Mouse (Mus musculus) right cerebral cortex, adult 2 months (tissue): ENCODE data around the gene Rab40b.

Experiments used
- DNase-seq, 2 experiments: peaks; one replicate each; pipeline ENCODE4 v3.0.0; 2021 to 2022; ENCODE audit warnings: low spot score in 2 of 2

Gene Rab40b

DNA sequence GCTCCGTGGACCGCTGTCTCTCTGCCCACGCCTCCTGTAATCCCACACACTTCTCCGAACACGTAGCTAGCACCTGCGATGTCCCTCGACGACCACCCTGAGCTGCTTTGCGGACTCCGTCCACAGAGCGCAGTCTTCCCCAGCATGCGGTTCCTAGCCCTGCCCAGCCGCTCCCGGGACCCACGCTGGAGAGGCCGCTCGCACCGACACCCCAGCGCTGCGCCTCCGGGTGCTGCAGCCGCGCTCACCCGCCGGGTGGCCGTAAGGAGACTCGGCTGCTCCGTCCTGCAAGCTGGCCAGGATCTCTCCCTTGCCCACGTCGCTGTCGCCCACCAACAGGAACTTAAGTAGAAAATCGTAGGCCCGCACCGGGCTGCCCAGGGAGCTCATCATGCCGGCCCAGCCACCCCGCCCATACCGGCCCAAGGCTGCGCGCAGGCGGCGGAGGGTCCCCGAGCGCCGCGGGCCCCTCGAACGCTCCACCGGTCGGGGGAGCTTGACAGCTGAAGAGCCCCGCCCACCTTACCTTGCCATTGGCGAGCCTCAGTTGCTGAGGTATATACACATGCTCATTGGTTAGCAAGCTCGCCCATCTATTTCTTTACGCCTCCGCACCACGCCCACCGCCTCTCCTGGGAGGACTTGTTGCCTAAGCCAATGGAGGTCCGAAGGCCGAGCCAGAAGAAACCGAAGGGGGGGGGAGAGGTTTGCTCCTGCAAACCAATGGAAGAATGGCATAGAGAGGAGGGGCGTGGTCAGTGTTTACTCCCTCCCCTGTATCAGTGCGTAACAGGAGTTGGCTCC is at the start of gene Rab40b:
Rab40b (minus strand) TSS at position 502 of the 804 bp plus-strand sequence.
- peak; percentile 96 to 97 for DNase-seq

DNA sequence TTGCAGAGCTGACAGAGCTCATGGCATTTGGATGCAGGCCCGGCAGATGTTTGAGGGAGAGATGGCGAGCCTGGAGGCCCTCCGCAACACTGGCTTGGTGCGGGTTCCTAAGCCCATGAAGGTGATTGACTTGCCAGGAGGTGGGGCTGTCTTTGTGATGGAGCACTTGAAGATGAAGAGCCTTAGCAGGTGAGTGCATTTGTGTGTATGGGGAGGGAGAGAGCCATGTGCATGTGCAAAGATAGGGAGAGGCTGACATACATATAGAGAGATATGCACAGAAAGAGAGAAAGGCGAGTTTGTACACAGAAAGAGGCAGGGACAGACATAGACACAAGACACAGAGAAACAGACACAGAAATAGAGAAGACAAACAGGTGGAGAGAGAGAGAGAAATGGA is 49.2 kb upstream of the Rab40b start:
- DNase-seq = no peak

DNA sequence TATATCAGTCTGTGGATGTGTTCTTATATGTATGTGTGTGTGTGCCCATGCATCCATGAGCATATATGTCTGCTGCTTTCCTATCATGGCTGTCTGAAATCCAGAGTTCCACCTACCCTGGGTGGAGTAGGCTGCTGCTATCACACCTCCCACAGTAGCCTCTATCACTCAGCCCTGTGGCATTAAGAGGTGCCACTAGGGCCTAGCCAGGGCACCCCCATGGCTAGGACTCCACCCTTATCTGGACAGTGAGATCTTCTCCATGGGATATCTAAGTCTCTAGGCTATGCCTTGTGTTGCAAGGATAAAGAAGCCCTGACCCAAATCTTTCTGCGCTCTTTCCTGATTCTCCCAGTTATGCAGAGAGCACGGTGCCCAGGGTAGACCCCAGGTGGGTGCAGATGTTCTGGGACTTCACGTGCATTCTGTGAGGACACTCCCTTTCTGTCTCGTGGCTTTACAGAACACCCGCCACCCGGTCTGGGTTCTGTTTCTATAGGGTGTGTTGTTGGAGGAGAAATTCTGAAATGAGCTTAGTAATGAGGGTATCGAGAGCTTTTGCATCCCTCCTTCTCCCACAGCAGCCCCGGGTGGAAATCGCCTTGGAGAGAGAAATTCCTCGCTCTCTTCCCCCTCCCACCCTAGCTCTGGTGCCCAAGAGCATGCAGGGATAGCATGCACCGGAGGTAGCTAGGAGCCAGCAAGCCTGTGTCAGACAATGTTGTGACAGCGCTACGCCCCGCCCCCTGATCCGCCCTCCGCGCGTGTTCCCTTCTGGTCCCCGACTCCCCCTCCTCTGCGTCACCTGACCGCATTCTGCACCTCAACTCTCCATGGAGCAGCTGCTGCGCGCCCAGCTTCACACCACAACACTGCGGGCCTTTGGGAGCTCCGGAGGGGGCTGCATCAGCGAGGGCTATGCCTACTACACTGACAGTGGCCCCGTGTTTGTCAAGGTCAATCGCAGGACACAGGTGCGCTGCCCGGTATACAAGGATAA is 46.4 kb upstream of the Rab40b start, which contains the start of gene Fn3k:
Fn3k (plus strand) TSS at position 758 of the 1,000 bp plus-strand sequence.
- DNase-seq = peak; percentile 96 to 97

DNA sequence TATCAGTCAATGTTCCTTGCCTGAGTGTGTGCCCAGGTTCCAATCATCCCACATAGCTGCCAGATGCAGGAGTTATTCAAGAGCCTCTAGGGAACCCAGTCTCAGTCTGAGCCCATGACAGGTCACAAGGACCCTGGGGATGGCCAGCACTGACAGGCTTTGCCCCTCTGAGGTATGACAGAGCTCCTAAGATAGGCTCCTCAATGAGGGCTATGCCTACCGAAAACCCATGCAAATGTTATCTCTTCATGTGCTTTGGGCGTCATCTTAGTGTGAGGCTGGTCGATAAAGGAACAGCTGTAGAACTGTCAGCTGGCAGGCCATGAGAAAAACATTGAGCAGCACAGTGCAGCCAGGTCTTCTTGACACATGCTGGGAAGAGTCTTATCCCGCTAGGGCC is 45.3 kb upstream of the Rab40b start:
- no peak for DNase-seq

DNA sequence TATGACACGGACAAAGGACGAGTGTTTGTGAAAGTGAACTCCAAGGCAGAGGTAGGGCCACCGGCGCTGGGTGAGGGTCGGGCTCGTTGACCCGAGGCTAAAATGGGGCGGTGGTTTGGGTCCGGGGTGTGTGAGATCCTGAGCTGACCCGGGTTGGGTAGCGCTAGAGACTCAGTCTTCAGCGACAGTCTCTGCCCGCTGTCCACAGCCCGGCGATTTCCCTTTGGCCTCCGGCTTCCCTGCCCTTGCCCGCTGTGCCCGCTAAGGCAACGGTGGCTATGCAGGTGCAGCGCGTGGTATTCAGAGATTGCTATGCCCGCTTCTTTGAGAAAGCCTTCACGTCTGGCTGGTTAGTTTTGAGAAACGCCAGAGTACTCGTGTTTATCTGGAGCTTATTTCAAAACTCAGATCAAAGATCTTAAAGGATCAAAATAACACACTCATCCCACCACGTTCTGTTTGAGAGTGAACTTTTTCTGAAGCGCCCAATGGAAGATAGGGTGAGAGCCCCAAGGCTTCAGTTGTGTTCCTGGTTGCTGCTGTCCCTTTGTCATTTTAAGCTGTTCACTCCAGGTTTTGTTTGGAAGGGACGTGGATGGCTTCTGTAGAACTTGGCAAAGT is 33.6 kb upstream of the Rab40b start:
- DNase-seq = no peak

DNA sequence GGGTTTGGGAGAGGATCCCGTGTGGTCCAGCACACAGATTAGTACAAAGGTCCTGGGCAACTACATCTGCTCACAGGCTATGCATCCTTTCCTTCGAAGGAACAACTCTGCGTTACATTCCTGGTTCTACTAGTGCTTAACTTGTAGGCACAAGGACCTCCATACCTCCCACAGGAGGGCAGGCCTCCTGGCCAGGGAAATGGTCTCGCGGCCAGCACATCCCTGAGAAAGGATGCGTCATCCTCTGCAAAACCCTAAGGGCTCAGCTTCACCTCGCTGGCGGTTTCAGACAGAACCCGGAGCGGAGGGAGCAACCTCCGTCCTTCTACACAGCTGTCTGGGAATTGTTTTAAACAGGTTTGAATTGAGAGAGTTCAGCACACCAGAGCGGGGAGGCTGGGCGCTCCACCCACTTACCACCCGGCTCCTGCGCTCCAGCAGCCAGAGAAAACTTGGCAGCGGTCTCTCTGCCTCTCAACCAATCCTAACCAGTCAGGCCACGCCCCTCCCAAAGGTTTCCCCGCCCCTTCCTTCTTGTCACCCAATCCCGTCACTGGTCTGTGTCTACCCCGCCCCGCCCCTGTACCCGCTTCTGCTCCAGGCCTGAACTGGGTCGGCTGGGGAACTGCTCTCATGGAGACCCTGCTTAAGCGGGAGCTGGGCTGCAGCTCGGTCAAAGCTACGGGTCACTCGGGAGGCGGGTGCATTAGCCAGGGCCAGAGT is 32.9 kb upstream of the Rab40b start, which contains the start of gene Fn3krp:
Fn3krp (plus strand) TSS at position 572 of the 723 bp plus-strand sequence.
- DNase-seq = peak; percentile 98 to 99

DNA sequence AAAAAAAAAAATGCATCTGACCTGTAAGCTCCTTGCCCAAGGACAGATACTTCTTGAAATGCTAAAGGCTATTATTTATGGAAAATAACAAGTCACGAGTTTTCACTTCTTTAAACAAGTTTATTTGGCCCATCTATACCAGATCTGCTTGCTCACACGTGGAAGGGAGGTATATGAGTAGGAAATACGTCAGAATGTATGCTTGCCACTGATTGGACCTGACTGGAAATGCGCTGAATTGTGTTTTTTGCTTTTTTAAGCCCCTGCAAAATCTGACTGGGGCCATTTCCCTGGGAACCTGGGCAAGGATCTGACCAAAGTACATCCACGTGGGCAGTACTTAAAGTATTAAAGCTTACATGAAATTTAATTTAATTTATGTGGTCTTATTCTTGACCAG is 32.3 kb upstream of the Rab40b start:
- no peak for DNase-seq

DNA sequence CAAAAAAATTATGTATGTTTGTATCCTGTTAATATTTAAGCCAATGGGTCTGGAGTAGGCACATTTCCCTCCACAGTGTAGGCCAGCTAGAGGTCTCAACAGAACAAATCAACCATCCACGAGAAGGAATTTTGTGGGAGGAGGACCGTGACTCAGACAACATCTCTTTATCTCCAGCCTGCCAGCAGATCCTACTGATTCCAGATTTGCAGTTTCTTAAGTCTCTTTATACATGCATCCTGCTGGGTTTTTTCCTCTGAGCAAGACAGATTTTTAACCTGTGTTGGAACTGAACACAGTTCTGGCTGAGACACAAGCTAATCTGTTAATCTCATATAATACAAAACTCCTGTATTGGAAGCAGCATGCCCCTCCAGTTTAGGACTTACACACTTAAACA is 30.9 kb upstream of the Rab40b start:
- DNase-seq = peak in 1 of 2 experiments; percentile 36

DNA sequence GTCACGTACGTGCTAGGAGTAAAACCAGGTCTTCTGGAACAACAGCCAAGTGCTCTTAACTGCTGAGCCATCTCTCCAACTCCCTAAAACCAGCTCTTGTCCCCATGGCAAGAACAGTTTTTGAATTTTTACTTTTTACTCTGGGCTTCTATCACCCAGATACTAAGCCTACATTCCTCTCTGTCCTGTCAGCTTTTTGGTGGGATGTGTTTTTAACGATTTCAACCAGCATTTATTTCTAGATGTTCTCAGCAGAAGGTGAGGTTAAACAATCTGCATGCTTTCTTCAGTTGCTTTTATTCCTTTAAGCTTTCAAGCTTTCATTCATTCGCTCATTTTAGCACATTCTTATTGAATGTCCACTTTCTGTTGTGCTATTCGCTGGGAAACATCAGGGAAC is 29.9 kb upstream of the Rab40b start:
- DNase-seq = no peak

DNA sequence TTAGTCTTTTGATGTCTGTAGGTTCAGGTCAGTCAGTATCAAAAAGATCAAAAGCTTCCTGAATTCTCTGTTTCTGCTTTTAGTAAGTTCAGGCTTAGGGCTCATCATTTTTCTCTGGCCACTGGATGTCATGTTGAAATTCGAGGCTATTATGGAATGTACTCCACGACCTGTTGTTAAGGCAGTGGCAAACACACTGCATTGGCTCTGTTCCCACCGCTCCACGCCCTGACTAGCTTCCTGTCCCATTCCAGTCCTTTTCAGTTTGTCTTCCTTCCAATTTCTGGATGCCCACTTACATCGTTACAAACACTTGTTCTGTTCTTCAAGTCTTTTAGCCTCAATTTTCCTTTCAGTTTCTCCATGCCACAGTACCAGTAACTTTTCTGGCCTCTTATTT is 27.3 kb upstream of the Rab40b start:
- DNase-seq = no peak

DNA sequence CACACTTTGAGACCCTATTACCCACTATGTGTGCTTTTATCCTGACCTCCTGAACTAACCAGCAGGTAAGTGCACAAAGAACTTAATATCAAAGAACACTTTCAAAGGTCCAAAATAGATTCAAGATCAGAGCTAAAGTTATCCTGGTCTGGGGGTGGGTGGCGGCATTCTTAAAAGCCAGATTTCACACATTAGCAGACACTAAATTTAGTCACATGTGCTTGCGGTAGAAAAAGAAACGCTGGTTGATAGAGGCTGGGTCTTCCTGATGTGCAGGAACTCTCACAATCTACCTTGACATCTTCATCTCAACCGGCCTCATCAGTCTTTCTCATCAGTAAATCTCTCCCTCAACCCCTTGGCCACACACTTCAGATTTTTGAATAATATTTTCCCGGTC is 26.7 kb upstream of the Rab40b start:
- DNase-seq = no peak

DNA sequence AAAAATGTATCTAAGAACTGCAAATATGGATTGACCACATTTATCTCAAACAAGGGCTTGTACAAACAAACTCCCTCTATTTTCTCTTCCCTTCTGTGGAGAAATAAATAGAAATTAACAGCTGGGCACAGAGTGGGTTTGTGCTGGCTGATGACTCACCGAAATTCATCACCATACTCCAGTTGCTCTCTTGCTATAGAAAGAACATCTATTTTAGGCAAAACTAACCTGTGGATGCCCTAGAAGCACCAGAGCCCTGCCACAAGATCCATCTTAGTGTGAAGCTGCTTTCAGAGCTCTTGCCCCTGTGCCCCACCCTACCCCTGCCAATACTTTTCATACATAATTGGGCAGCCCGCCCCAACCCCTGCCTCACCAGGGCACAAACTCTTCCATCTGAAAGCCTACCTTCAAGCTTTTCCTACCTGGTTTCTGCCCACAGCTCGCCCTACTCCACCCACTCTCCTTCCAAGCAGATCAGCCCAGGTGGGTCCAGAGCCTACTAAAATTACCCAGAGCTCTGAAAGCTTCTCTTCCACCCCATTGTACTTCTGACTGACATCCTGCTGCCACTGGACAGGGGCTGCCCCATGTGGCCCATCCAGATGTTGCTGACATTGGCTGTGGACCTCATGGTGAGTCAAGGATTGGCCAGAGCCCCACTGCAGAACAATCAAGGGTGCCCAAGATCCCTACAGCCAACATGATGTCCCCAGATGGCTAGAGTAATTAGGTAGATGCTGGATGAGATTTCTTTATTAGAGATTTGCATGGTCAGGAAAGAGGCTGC is 19.5 kb upstream of the Rab40b start:
- DNase-seq = peak; percentile 47 to 53

DNA sequence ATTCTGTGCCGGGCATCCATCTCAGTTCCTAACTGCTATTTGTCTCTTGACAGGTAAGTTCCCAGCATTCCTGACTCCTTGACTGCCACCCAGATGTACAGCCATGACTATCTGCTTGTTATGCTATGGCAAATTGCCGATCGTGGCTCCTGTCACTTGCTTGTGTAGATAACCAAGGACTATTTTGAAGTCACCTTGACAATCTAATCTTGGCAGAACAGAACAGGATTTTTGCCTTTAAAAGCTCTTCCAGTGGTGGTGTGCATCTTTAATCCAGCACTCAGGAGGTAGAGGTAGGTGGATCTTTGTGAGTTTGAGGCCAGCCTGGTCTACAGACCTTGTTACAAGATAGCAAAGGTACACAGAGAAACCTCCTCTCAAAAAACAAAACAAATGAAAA is 4.4 kb upstream of the Rab40b start:
- DNase-seq = no peak

DNA sequence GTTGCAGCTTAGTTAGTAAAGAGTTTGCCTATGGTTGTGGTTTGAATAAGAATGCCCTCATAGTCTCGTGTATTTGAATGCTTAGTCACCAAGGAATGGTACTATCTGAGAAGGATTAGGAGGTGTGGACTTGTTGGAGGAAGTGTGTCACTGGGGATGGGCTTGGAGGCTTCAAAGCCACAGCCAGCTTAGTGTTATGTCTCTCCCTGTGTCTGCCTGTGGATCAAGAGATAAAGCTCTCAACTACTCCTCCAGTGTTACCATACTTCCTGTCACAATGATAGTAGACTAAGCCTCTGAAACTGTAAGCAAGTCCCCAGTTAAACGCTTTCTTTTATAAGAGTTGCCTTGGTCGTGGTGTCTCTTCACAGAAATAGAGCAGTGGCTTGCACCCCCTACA is 2.7 kb upstream of the Rab40b start:
- DNase-seq = no peak

DNA sequence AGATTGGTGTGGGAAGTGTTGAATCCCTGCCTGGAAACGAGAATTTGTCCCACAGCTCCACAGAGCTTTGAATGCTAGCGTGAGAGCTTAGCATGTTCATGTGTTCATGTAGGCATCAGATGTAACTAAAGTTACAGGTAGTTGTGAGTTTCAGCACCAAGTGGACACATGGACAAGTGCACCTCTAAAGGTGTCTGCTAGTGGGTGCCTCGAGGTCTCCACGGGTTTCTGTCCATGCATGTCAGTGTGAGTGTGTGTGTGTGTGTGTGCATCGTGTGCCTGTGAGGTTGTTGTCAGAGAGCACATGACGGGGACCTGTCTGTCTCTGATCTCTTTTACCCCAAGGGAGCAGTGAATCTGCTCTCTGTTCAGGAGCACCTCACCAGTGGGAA is 499 bp upstream of the Rab40b start:
- no peak for DNase-seq

DNA sequence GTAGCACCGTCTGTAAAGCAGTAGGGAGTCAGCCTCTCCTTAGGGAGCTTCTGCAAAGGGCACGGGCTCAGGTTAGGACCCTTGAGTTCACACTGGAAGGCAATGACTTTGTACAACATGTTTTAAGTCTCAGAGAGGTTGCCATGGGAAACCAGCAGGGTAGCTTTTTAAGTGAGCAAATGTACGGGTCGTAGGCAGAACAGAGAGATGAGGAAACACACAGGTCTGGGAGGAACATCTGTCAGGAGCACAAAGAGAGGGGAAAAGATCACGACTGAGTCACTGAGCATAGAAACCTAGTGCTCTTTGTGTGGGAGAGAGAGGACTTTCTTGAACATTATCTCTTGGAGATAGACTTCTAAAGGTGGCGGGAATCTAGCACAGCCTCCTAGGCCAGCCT is 7.8 kb downstream of the Rab40b start:
- DNase-seq = no peak

DNA sequence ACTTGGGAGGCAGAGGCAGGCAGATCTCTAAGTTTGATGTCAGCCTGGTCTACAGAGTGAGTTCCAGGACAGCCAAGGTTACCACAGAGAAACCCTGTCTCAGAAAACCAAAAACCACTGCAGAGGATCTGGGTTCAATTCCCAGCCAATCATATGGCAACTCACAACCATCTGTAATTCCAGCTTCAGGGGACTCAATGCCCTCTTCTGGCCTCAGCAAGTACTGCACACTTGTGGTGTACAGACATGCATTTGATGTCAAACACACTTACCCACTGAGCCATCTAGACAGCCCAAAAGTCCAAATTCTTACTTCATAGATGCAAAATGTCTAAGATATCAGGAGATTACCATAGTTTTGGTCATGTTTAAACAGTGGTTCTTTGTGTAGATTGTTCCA is 9.4 kb downstream of the Rab40b start:
- DNase-seq = no peak

DNA sequence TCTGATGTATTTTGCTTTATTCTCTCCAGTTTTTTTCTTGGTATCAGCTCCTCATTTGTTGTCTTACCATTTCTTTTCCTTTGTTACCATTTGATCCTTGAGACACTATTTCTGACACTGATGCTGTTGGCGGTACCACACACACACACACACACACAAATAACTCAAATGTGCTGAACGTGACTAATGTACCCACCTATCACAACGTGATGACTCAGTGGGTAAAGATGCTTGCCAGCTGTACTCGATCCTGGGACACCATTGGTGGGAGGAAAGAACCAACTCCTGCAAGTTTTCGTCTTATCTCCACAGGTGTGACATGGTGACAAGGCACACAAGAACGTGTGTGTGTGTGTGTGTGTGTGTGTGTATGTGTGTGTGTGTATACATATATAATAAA is 14.7 kb downstream of the Rab40b start:
- DNase-seq = peak in 1 of 2 experiments; percentile 23

DNA sequence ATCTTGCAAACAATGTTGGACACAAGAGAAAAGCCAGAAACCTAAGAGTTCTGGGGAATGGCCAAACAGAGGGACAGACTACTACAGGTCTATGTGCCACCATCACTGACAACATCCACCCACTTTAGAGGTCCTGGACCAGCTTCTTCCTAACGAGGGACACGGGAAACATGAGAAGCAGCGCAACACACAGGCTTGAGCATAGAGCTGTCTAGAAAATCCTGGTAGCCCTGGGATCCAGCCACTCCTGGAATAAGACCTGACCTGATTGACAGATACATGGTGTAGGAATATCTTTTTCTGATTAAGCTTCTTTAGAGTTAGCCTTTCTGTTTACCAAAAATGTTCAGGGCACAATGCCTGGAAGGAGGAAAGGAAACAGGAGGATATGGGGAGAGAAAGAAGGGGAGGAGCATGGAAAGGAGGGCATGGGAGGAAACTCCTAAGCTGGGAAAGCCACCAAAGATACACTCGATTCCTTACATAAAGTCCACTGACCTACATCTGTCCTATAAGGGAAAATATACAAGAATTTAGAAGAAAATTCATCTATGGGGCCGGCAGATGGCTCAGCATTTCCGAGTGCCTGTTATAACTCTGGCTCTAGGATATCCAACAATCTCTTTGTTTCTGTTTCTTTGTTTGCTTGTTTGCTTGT is 17.6 kb downstream of the Rab40b start:
- no peak for DNase-seq

DNA sequence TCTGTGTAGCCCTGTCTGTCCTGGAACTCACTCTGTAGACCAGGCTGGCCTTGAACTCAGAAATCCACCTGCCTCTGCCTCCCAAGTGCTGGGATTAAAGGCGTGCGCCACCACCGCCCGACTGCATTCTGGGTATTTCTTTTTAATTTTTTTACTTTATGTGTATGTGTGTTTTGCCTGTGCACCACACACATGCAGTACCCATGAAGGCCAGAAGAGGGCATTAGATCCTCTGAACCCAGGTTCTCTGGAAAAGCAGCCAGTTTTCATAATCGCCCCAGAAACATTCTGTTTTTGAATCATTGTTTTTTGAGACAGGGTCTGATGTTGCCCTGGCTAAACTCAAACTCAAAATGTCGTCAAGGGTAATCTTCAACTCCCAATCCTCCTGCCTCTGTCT is 18.4 kb downstream of the Rab40b start:
- DNase-seq = peak; percentile 48 to 51
